Mouse (Mus musculus): ENCODE results near the gene Gm12169. TPM values are rescaled to one million over a fixed set of nuclear protein-coding genes. Genes with fewer than 3 reads are reported as not detected.

The Gm12169 gene
- total and polyA plus RNA-seq, 2 experiments from 2014 or later = not detected

DNA sequence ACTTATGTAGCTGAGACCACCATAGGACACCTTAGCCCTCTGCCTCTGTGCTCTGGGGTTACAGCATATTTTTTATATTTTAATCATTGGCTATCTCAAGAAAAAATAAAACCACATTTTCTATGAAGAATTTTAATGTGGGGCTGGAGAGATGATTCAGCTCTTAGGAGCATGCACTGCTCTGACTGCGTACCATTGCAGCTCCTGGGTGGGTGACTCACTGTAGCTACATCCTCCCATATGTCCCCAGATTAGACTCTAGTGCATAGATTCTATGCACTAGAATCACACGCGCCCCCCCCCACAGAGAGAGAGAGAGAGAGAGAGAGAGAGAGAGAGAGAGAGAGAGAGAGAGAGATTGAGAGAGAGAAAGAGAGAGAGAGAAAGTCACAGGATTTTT lies 28.7 kb downstream of the Gm12169 start:
- 97% methylated on average over 3 of the region's 3 CpGs for WGBS
- H3K36me3 ChIP-seq (ENCODE audit: insufficient read depth, low read length) = no peaks in the 10 kb centered on the region
- no peak overlapping the region for H3K9ac ChIP-seq (replicated peaks; ENCODE audit: low read length)
- no peak overlapping the region for H3K4me2 ChIP-seq (ENCODE audit: low read depth, low read length)
- DNase-seq (ENCODE audit: low spot score) = no peak
- no peaks in the 10 kb centered on the region for H3K9me3 ChIP-seq (ENCODE audit: low read length)
- no peak overlapping the region for H3K27ac ChIP-seq
- no peak overlapping the region for H3K4me3 ChIP-seq (ENCODE audit: low read length)
- no peak for TF ChIP-seq CTCF (IDR thresholded peaks at IDR 0.05; ENCODE audit: low read depth)
- ATAC-seq = no peak
- no peaks in the 10 kb centered on the region for H3K27me3 ChIP-seq (ENCODE audit: insufficient read depth, low read length)
- H3K4me1 ChIP-seq (ENCODE audit: insufficient read depth, low read length) = no peaks in the 10 kb centered on the region

DNA sequence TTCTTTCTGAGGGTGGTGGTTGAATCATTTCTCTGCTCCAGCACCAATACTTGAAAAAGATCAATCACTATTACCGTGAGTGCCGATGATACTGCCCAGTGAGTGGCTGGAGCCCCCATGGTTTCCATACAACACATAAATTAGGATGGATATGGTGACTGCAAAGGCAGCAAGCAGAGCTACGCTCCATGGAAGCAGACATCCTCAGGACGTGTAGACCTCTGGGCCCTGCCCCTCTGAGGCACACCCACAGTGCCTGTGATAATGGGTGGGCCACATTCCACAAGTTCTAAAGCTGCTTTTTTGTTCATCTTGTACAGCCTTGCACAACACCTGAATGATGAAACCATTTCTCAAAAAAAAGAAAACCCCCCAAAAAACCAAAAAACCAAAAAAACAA lies 37.1 kb downstream of the Gm12169 start:
- 78% methylated on average over 4 of the region's 4 CpGs for WGBS
- no peak for ATAC-seq
- Histone ChIP-seq H3K36me3 (ENCODE audit: insufficient read depth, low read length) (no peaks in the 10 kb centered on the region), H3K9ac (replicated peaks; ENCODE audit: low read length) (no peak overlapping the region), H3K9me3 (ENCODE audit: low read length) (no peaks in the 10 kb centered on the region), H3K27me3 (ENCODE audit: insufficient read depth, low read length) (no peaks in the 10 kb centered on the region), H3K27ac (no peak overlapping the region), H3K4me2 (ENCODE audit: low read depth, low read length) (no peak overlapping the region), H3K4me1 (ENCODE audit: insufficient read depth, low read length) (no peaks in the 10 kb centered on the region), H3K4me3 (ENCODE audit: low read length) (no peak overlapping the region)
- TF ChIP-seq CTCF (IDR thresholded peaks at IDR 0.05; ENCODE audit: low read depth) = no peak
- no peak for DNase-seq (ENCODE audit: low spot score)

DNA sequence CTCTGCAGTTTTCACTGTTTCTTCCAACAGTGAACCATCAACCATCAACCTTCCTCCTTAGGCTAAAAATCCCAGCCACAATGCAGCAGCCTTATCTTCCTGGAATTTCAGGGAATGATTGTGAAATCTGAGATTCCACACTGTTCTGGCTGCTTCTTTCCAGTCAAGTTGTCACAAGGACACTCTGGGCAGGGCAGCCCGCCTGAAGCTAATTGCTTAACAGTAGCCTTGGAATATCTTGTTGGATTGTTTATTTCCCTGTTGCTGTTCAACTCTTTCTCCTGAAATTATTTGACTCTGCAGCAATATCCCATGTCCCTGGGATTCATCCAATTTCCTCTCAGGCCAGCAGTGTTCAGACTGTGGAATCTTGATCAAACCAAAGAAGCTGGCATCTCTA lies 40.7 kb downstream of the Gm12169 start:
- TF ChIP-seq CTCF (IDR thresholded peaks at IDR 0.05; ENCODE audit: low read depth) = no peak
- no peak for ATAC-seq
- 90% methylated on average over 1 of the region's 1 CpGs for WGBS

DNA sequence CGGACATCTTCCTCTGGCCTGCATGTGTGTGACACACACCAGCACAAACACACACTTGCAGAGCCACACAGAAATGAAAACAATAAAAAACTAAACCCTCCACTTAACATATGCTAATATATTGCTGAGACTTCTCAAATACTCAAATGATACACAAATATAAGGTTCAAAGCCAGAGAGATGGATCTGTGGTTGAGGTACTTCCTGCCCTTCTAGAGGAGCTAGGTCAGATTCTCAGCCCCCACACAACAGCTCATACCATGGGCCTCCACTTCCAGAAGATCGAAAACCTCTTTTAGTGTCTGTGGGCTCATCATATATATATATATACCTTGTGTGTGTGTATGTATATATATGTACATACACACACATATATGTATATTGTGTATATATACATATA lies 42.0 kb downstream of the Gm12169 start:
- Histone ChIP-seq H3K4me2 (ENCODE audit: low read depth, low read length) (no peak overlapping the region), H3K27ac (no peak overlapping the region), H3K4me1 (ENCODE audit: insufficient read depth, low read length) (no peaks in the 10 kb centered on the region), H3K9ac (replicated peaks; ENCODE audit: low read length) (no peak overlapping the region), H3K36me3 (ENCODE audit: insufficient read depth, low read length) (no peaks in the 10 kb centered on the region), H3K27me3 (ENCODE audit: insufficient read depth, low read length) (no peaks in the 10 kb centered on the region), H3K4me3 (ENCODE audit: low read length) (no peak overlapping the region), H3K9me3 (ENCODE audit: low read length) (no peaks in the 10 kb centered on the region)
- 97% methylated on average over 2 of the region's 2 CpGs for WGBS
- ATAC-seq (no peak), DNase-seq (ENCODE audit: low spot score) (no peak)
- TF ChIP-seq CTCF (IDR thresholded peaks at IDR 0.05; ENCODE audit: low read depth) = no peak

More for the DNA sequence above, 40.7 kb downstream of the Gm12169 start:
- Histone ChIP-seq H3K9me3 (ENCODE audit: low read length) (no peaks in the 10 kb centered on the region), H3K9ac (replicated peaks; ENCODE audit: low read length) (no peak overlapping the region), H3K4me3 (ENCODE audit: low read length) (no peak overlapping the region), H3K36me3 (ENCODE audit: insufficient read depth, low read length) (no peaks in the 10 kb centered on the region), H3K4me2 (ENCODE audit: low read depth, low read length) (no peak overlapping the region), H3K4me1 (ENCODE audit: insufficient read depth, low read length) (no peaks in the 10 kb centered on the region), H3K27me3 (ENCODE audit: insufficient read depth, low read length) (no peaks in the 10 kb centered on the region), H3K27ac (no peak overlapping the region)
- DNase-seq (ENCODE audit: low spot score) = no peak

DNA sequence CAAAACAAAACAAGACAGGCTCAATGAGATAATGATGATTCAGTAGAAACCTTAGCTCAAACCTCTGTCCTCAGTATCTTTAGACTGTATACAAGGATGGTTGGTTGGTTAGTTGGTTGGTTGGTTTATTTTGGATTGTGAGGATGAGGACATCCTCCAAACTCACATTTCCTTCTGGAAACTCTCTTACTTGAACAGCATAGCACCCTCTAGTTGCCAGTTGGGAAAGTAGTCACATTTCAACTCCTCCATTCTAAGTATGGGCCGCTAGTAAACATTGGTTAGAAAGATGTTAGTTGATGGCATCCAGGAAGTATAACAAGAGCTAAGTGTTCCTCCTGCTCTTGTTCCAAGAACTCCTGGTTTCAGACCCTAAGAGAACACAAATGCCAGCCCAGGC lies 45.1 kb downstream of the Gm12169 start:
- Histone ChIP-seq H3K27me3 (ENCODE audit: insufficient read depth, low read length) (no peaks in the 10 kb centered on the region), H3K9me3 (ENCODE audit: low read length) (no peaks in the 10 kb centered on the region), H3K9ac (replicated peaks; ENCODE audit: low read length) (no peak overlapping the region), H3K36me3 (ENCODE audit: insufficient read depth, low read length) (no peaks in the 10 kb centered on the region), H3K27ac (no peak overlapping the region), H3K4me2 (ENCODE audit: low read depth, low read length) (no peak overlapping the region), H3K4me1 (ENCODE audit: insufficient read depth, low read length) (no peaks in the 10 kb centered on the region), H3K4me3 (ENCODE audit: low read length) (no peak overlapping the region)
- ATAC-seq (no peak), DNase-seq (ENCODE audit: low spot score) (no peak)
- WGBS = 81% methylated on average over 1 of the region's 1 CpGs
- TF ChIP-seq CTCF (IDR thresholded peaks at IDR 0.05; ENCODE audit: low read depth) = no peak

DNA sequence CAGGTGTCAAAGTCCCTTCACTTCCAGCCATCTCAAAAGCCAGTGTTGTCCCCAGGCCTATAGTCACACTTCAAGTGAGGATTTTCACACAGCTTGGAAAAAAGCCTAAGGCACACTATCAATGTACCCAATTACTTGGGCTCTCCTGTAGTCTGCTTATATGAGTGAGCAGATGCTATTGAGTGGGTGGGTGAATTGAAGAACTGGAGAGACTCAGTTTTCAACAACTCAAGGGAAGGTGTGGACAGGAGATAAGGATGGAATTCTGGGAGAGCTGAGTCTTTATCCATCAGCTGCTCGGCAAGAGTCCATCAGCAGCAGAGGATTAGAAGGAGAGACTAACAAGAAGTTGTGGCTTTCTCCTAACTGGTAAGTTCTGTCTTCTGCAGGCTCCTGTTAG lies 47.3 kb downstream of the Gm12169 start, which contains the start of gene BC053393:
Gene BC053393 (plus strand): TSS at position 210 of the 400 bp plus-strand sequence.
- H3K9ac ChIP-seq (replicated peaks; ENCODE audit: low read length) = no peak within 1 kb of the TSS
- WGBS = 89% methylated on average over 1 of the region's 1 CpGs
- H3K27me3 ChIP-seq (ENCODE audit: insufficient read depth, low read length) = no peaks in the 10 kb centered on the region
- no peak within 1 kb of the TSS for H3K4me3 ChIP-seq (ENCODE audit: low read length)
- no peaks in the 10 kb centered on the region for H3K36me3 ChIP-seq (ENCODE audit: insufficient read depth, low read length)
- no peaks in the 10 kb centered on the region for H3K9me3 ChIP-seq (ENCODE audit: low read length)
- no peak within 1 kb of the TSS for H3K27ac ChIP-seq
- H3K4me1 ChIP-seq (ENCODE audit: insufficient read depth, low read length) = no peaks in the 10 kb centered on the region
- no peak for TF ChIP-seq CTCF (IDR thresholded peaks at IDR 0.05; ENCODE audit: low read depth)
- ATAC-seq (no peak), DNase-seq (ENCODE audit: low spot score) (no peak)
- H3K4me2 ChIP-seq (ENCODE audit: low read depth, low read length) = no peak within 1 kb of the TSS

DNA sequence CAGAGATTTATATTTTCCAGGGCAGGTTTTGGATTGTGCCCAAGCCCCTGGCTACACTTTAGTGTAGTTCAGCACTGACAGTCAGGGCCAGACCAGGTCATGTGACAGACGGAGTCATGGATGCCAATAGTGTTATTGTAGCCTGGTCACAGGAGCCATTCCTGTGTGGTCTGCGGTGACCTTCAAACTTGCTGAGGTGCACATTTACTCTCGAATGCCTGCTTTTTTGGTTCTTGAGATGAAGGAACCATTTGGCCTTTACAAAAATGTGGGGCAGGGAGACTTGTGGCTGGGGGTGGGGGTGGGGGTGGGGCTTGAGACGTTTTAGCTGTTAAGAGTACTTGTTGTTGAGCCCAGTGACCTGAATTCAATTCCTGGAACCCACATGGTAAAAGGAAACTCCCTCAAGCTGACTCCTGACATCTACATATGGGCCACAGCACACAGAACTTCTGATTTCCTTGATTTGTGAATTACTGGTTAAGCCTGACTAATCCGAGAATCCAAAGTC lies 54.8 kb downstream of the Gm12169 start:
- no peak for TF ChIP-seq CTCF (IDR thresholded peaks at IDR 0.05; ENCODE audit: low read depth)
- no peaks in the 10 kb centered on the region for H3K4me1 ChIP-seq (ENCODE audit: insufficient read depth, low read length)
- no peaks in the 10 kb centered on the region for H3K27me3 ChIP-seq (ENCODE audit: insufficient read depth, low read length)
- H3K36me3 ChIP-seq (ENCODE audit: insufficient read depth, low read length) = no peaks in the 10 kb centered on the region
- no peak overlapping the region for H3K4me2 ChIP-seq (ENCODE audit: low read depth, low read length)
- DNase-seq (ENCODE audit: low spot score) (no peak), ATAC-seq (no peak)
- H3K27ac ChIP-seq = no peak overlapping the region
- no peak overlapping the region for H3K9ac ChIP-seq (replicated peaks; ENCODE audit: low read length)
- no peak overlapping the region for H3K4me3 ChIP-seq (ENCODE audit: low read length)
- 60% methylated on average over 5 of the region's 5 CpGs for WGBS
- no peaks in the 10 kb centered on the region for H3K9me3 ChIP-seq (ENCODE audit: low read length)
